Mouse (Mus musculus) megakaryocyte progenitor cell, adult 5-6 weeks (primary cell): ENCODE data around the gene Sytl5. TPM values are rescaled to one million over a fixed set of nuclear protein-coding genes. Genes with fewer than 3 reads are reported as not detected.

ENCODE experiments used
- ATAC-seq: replicated peaks from 2 replicates; pipeline ENCODE4 v1.8.0; 2016; ENCODE audit warnings: mild to moderate bottlenecking, moderate TSS enrichment, inconsistent platforms; ENCODE audit not compliant: poor library complexity
- total RNA-seq, 2 experiments: library from RNA; stranded (forward) in 1 of 2; stranded (reverse) in 1 of 2; fragments of 157-497, 149-512 nt in 1 of 2; fragments of 200-1000 nt in 1 of 2; gene quantifications; 2 replicates each; pipeline versions ENCODE4 v1.2.3 to v1.2.4; 2015 to 2017

The Sytl5 gene
- not detected in 2 replicates for total RNA-seq (2015)
- not detected in 2 replicates for total RNA-seq (2017)

DNA sequence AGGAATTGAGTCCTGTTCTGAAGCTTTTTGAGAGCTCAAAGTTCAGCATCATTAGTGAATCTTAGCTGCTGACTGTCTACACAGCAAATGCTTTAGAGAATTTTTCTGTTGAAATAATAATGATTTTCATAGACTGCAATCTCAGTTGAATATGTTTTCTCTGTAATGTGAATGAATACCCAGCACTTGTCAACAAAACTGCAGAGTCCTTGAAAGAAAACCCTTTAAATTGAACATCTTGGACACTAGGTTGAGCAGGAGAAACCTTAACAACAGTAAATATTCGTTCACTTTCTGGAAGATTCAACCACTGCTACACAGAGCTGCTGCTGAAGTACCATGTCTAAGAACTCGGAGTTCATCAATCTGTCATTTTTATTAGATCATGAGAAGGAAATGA is at the start of gene Sytl5:
Sytl5 (plus strand) TSS at position 301 of the 400 bp plus-strand sequence.
- ATAC-seq: no peak

DNA sequence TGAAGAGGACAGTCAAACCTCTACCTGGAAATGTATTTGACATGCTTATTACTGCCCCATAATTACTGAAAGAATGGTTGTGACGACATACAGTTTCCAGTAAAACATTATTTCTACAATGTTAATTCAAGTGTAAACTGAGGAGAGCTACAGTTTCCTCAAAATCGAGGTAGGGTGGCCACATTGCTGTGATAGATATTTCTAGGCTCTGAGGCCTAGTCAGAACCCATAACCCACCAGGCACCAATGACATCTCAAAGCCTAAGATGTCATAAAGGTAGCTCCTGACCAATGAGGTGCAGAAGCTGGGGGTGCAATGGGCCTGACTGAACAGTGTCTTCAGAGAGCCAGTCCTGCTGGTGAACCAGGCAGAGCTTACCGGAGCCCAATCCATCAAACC is 38.8 kb upstream of the Sytl5 start, which contains the start of gene Hypm:
Hypm (plus strand) TSS at position 301 of the 400 bp plus-strand sequence.
- ATAC-seq: no peak

DNA sequence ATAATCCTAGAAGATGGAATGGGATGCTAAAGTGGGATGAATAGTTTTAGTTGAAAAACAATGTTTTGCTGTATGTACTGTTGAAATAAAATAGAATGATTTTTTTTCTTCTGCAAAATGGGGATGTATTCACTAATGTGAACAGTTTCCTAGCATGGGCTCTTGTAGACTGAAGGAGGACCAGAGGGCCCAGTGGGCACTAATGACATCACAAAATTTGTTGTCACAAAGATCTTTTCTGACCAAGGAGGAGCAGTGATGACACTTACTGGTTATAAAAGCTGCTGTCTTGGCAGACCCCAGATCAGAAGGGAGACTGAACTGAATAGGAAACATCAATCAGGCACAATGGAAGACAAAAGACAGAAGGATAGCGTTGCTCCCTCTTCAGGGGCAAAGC is 36.0 kb upstream of the Sytl5 start, which contains the start of gene H2al3:
H2al3 (plus strand) TSS at position 301 of the 400 bp plus-strand sequence.
- ATAC-seq: no peak

DNA sequence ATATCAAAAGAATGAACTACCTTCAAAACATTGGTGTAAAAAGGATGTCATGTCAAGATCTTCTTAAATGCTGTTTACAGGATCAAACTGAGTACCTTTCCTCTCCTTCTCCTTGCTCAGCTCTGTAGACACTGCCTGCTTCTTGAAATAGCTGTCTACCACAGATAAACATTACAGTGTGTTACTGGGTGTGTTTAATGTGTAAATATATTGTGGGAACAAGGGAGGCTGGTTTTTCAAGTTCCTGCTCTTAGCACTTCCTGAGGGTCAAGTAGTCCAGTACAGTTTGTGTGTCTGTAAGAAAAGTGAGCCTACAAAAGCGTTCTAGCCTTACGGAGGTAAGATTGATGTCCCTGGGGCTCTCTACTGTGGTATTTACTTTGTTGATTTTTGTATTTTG is 23.6 kb upstream of the Sytl5 start:
- ATAC-seq: no peak

DNA sequence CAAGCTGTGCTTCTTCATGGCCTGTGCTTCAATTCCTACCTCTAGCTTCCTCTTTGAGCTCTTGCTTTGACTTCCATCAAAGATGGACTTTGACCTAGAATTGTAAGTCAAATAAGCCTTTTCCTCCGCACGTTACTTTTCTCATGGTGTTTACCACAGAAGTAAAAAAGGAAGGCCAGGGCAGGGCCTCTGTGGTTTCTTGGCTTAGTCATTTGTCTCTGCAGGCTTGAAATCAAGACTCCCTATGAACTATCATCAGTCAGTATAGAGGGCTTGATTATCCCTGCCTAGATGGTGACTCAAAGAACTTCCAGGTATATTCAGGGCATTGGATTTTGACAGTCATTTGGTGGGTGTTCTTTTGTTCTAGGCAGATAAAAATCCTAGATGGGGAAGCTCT is 9.9 kb upstream of the Sytl5 start:
- no peak for ATAC-seq

DNA sequence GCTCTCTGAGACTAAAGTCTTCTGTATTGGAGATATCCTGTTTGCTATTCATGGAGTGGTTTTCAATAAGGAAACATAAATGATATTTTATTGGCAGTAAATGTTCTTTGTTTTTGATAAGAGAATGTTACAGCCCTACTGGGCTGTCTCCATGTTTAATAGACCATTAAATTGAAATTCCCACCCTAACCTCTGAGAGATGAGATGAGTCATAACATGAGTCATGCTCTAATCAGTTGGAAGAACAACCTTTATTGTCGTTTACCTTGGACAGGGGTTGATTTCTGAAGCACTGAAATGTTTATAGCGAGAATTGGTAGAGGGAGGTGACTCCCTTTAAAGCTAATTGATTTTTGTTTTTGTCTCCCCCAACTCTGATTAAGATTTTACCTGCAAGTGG is 24.1 kb downstream of the Sytl5 start:
- no peak for ATAC-seq

DNA sequence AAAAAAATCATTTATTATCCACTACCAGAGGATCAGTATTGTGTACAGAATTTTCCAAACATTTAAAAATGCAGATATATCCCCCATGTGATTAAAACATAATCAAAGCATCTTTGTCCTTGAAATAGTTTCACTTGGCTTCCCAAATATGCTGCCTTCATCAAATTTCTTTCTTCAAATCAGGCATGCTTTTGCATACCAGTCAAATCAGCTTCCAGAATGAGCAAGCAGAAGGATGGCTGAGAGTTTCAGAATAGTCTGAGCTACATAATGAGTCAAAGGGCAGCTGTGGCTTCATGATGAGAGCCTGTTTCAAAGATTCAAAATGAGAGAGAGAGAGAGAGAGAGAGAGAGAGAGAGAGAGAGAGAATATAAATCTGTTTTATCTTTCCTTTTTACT is 48.4 kb downstream of the Sytl5 start:
- ATAC-seq: no peak

DNA sequence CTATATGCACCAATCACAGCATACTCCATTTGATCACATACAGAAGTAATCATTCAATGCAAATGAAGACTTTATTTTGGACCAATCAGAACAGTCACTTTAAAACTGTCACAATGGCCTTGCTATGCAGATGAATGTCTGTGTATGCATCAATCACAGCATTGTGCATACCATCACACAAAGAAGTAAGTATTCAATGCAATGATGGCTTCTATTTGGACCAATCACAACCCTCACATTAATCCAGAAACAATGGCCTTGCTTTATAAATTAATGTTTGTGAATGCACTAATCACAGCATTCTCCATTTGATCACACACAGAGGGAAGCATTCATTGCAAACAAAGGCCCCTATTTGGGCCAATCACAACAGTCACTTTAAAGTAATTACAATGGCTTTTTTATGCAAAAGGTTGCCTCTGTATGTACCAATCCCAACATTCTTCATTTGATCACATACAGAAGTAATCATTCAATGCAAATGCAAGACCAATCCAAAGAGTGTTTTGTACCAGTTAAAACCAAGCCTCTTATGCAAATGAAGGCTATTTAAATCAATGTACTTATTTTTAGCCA is 98.8 kb downstream of the Sytl5 start:
- ATAC-seq: no peak

DNA sequence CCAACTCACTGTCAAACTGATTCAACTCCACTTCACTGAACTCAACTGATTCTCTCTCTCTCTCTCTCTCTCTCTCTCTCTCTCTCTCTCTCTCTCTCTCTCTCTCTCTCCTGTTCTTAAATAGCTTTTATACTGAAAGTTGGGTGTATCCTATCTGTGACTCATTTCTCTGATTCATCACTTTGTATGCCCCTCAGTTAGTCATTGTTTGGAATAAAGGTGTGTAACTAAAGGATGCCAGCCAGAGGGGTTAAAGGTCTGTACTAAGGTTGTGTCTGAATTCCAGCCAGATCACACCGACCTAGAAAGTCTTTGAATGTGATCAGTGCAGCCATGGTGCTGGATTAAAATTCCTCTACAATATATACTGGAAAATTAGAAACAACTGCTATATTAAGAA is 115.3 kb downstream of the Sytl5 start:
- ATAC-seq: no peak

DNA sequence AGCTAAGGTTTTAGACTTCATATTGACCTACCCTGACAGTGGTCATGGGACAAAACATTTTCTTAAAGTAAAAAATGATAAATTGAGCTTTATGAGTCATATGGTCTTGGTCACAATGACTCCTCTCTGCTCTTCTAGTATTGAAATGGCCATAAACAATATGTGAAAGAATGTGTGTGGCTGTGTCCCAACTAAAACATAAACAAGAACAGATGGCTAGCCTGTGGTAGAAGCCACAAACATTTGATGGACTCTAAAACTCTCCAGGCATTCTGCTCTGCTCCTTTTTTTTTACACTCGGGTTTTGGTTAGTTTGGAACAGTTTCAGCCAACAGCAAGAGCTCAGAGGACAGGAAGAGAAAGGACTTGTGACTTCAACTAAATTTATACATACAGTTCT is 120.5 kb downstream of the Sytl5 start:
- ATAC-seq: no peak

DNA sequence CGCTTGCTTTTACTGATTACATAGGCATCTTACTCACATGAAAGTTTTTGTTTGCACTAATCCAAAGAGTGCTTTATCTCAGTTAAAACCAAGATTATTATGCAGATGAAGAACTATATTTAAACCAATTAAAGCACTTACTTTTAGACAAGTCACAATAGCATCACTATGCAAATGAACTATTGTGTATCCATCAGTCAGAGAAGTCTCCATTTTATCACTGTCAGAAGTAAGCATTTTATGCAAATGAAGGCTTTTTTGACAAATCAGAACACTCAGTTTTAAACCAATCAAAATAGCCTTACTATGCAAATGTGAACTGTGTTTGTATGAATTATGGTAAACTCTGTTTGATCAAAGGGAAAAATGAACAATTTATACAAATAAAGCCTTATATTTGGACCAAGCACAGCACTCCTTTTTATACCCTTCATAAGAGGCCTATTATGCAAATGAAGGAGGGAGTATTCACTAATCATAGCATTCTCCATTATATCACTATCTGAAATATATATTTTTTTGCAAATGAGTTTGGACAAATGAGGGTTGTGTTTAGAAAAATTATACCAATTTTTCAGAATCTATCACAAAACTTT is 122.4 kb downstream of the Sytl5 start:
- no peak for ATAC-seq

DNA sequence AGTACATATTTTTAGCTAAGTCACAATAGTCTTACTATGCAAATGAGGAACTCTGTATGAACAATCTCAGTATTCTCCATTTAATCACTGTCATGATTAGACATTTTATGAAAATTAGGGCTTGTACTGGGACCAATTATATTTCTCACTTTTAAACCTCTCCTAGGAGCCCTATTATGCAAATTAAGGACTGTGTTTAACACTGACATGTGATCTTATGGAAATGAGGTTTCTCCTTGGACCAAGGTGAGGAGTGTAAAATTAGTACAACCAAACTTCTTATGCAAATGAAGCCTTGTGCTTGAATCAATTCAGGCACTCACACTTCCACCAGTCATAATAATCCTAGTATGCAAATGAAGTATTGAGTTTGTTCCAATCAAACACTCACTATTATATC is 124.8 kb downstream of the Sytl5 start:
- ATAC-seq: no peak

DNA sequence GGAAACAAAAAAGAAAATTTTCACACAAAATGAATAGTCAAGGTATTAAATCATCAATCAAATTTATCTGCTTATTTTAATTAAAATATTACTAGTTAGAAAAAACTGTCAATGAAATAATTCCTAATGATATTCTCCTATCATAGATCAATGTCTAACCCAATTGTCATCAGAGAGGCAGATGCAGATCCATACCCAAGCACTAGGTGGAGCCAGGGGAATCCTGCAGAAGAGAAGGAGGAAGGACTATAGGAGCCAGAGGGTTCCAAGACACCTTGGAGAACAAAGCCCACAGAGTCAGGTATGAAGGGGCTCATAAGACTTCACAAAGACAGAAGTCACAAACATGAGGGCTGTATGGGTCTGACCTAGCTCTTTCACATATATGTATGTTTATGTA is 149.2 kb downstream of the Sytl5 start:
- ATAC-seq: peak; percentile 81

Other genes starting within 250 kb of the Sytl5 start
- 51.8 and 53.3 TPM in 2 replicates for gene Dynlt3, start 222.6 kb upstream of the Sytl5 start, total RNA-seq (2015)
- gene Dynlt3, start 222.6 kb upstream of the Sytl5 start, total RNA-seq (2017): 71.8 and 77.1 TPM in 2 replicates
- not detected in 2 replicates for gene Hypm, start 38.7 kb upstream of the Sytl5 start, total RNA-seq (2015)
- not detected in 2 replicates for gene Hypm, start 38.7 kb upstream of the Sytl5 start, total RNA-seq (2017)
- not detected in 2 replicates for gene H2al3, start 35.9 kb upstream of the Sytl5 start, total RNA-seq (2015)
- gene H2al3, start 35.9 kb upstream of the Sytl5 start, total RNA-seq (2017): not detected in 2 replicates
- not detected in 2 replicates for gene Srpx, start 232.1 kb downstream of the Sytl5 start, total RNA-seq (2015)
- gene Srpx, start 232.1 kb downstream of the Sytl5 start, total RNA-seq (2017): not detected in 2 replicates